ENCODE assay signal across 8 mouse cellular contexts in genomic region chr8:78063529-78063928, GRCm38 (mm10).
DNase-seq lines count a peak whose midpoint lies in the region; ATAC-seq and TF ChIP-seq lines count a peak whose summit lies in the region.

No protein-coding gene starts in this region.

- H3K4me2 ChIP-seq in heart, embryonic 15.5 days = peak overlapping the region; percentile 67
- H3K4me2 ChIP-seq in liver, embryonic 15.5 days = peak overlapping the region; percentile 37

- no peaks in the 10 kb centered on the region for H3K4me1 ChIP-seq in heart, embryonic 15.5 days (replicated peaks)
- H3K4me1 ChIP-seq in liver, embryonic 15.5 days (replicated peaks) = no peaks in the 10 kb centered on the region
- H3K4me1 ChIP-seq in olfactory bulb, adult 2 months (ENCODE audit: control insufficient read depth, insufficient read depth, low read length) = peaks cover 3% of the 10 kb centered on the region; the same call in 1 of the 2 replicates

- TF ChIP-seq CTCF in olfactory bulb, adult 2 months (IDR thresholded peaks at IDR 0.05; ENCODE audit: insufficient read depth, low read depth, low read length) = 0 out of 2 replicates have a peak, but pooled peaks have one; percentile 11

- H3K9me3 ChIP-seq in heart, embryonic 15.5 days (replicated peaks) = no peaks in the 10 kb centered on the region
- no peaks in the 10 kb centered on the region for H3K9me3 ChIP-seq in liver, embryonic 15.5 days (replicated peaks)

- TF ChIP-seq POLR2A in olfactory bulb, adult 2 months (IDR thresholded peaks at IDR 0.05; ENCODE audit: insufficient read depth, low read depth, low read length) = no peak

- H3K36me3 ChIP-seq in heart, embryonic 15.5 days = no peaks in the 10 kb centered on the region
- no peaks in the 10 kb centered on the region for H3K36me3 ChIP-seq in liver, embryonic 15.5 days (replicated peaks)

- no peak for ATAC-seq in heart, embryonic 15.5 days (replicated peaks; ENCODE audit: insufficient number of reproducible peaks, insufficient read depth, low FRiP score, low read depth)
- no peak for ATAC-seq in liver, embryonic 15.5 days (ENCODE audit: insufficient read depth)

- H3K9ac ChIP-seq in heart, embryonic 15.5 days = peak overlapping the region; percentile 23; the same call in 1 of the 2 replicates
- H3K9ac ChIP-seq in liver, embryonic 15.5 days = no peak overlapping the region

- H3K27ac ChIP-seq in heart, embryonic 15.5 days = no peak overlapping the region
- no peak overlapping the region for H3K27ac ChIP-seq in liver, embryonic 15.5 days (replicated peaks)
- no peak overlapping the region for H3K27ac ChIP-seq in olfactory bulb, adult 2 months (ENCODE audit: insufficient read depth, low read depth, low read length)

- DNase-seq in ovary, postnatal 10 days (ENCODE audit: low spot score) = peak; percentile 17
- DNase-seq in ovary, adult 18-20 months (ENCODE audit: low spot score) = no peak
- DNase-seq in embryo, embryonic 9.5 days (ENCODE audit: extremely low spot score) = peak; percentile 71
- DNase-seq in layer of hippocampus, adult 18-20 months (ENCODE audit: low spot score in 2 of 2) = peak; percentile 32 to 59
- DNase-seq in MN1 (ENCODE audit: low spot score) = no peak

- 3% methylated on average over 13 of the region's 13 CpGs for WGBS in heart, embryonic 15.5 days
- WGBS in liver, embryonic 15.5 days (ENCODE audit: insufficient replicate concordance) = 4% methylated on average over 13 of the region's 13 CpGs
- 5% methylated on average over 13 of the region's 13 CpGs for WGBS in olfactory bulb, adult 2 months

- H3K27me3 ChIP-seq in heart, embryonic 15.5 days = peaks cover 13% of the 10 kb centered on the region
- peaks cover 42% of the 10 kb centered on the region for H3K27me3 ChIP-seq in liver, embryonic 15.5 days

- peak overlapping the region; percentile 41 for H3K4me3 ChIP-seq in heart, embryonic 15.5 days
- no peak overlapping the region for H3K4me3 ChIP-seq in liver, embryonic 15.5 days (replicated peaks)
- no peak overlapping the region for H3K4me3 ChIP-seq in olfactory bulb, adult 2 months (ENCODE audit: insufficient read depth, low read depth, low read length)

Comparison
In these comparisons a context has a peak if more than half of its experiments do, and no peak if none do; other contexts are left out.
1. DNase-seq: peak in ovary, postnatal 10 days (single experiment), embryo, embryonic 9.5 days (single experiment) and layer of hippocampus, adult 18-20 months (2 of 2); none in ovary, adult 18-20 months (single experiment) and MN1 (single experiment).